Mouse (Mus musculus): ENCODE results near the gene Ptpn21. TPM values are rescaled to one million over a fixed set of nuclear protein-coding genes. Genes with fewer than 3 reads are reported as not detected.

Ptpn21 gene
- polyA plus RNA-seq, 1 experiment from 2014 or later, result 5.1 TPM

DNA sequence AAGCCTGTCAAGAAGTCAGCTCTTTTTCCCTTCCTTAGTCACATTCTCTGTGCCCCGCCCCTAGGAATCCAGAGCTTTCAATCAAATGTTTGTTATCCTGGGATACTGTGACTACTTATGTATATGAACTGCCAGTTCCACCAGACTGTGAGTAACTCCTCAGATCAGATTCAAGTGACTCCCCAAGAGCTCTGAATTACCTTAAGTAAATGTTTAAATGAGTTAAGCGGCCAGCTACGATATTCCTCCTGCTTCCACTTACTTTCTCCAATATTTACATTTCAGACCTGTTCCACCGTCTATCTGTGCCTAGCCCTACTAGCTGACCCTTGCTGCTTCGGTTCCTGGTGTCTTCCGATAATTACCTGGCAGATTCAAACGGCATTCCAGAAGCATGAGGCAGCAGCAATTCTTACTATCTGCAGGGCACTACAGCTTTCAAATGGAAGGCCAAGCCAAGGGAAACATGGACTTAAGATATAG is 23.5 kb downstream of the Ptpn21 start:
- Histone ChIP-seq H3K36me3 (no peaks in the 10 kb centered on the region), H3K4me3 (no peak overlapping the region), H3K9me3 (replicated peaks) (no peaks in the 10 kb centered on the region), H3K27me3 (ENCODE audit: low read depth, poor library complexity, severe bottlenecking) (no peaks in the 10 kb centered on the region), H3K27ac (no peak overlapping the region), H3K4me1 (peaks cover 7% of the 10 kb centered on the region)
- WGBS, result 65% methylated on average over 7 of the region's 7 CpGs
- DNase-seq (ENCODE audit: low spot score), result no peak

DNA sequence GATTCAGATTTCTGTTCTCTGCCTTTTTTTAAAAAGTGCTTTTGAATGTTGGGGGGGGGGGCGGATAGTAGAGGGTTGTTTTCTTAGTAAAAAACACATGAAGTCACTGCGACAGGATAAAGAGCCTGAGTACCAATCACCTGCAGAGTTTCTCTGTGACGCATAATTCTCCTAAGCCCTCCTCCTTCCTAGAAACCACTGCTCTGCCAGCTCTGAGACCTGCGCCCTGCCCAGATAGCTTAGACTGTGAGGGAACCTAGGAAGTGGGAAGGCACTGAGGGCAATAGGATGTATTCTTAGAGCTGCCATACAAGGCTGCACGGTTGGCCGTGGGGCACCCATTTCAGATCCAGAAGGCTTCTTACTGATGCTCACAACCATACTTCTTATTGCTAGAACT is 24.4 kb downstream of the Ptpn21 start:
- H3K36me3 ChIP-seq, result no peaks in the 10 kb centered on the region
- no peak for DNase-seq (ENCODE audit: low spot score)
- no peaks in the 10 kb centered on the region for H3K27me3 ChIP-seq (ENCODE audit: low read depth, poor library complexity, severe bottlenecking)
- H3K9me3 ChIP-seq (replicated peaks), result no peaks in the 10 kb centered on the region
- no peak overlapping the region for H3K4me3 ChIP-seq
- peaks cover 7% of the 10 kb centered on the region for H3K4me1 ChIP-seq
- H3K27ac ChIP-seq, result no peak overlapping the region
- 76% methylated on average over 6 of the region's 6 CpGs for WGBS

DNA sequence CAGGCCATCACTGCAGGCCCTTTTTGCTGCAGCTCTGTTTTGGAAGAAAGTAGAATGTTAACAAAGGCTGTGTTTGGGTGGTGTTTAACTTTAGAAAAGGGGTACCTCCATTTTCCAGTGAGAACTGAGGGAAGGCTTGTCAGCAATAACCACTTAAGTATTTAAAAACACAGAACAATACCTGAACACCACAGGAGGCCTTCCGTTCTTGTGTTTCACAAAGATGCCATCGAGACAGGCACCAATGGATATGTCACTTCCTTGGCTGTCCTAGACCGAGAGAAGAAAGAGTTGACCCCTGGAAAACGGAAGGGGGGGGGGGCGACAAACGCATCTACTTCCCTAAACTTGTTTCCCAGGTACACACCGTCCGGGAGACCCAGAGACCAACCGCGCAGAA is 33.2 kb downstream of the Ptpn21 start:
- Histone ChIP-seq H3K36me3 (peaks cover 40% of the 10 kb centered on the region), H3K27ac (no peak overlapping the region)

GRCm38 (mm10) chr12:98703554-98703953 is 33.7 kb downstream of the Ptpn21 start:
- no peaks in the 10 kb centered on the region for H3K27me3 ChIP-seq (ENCODE audit: low read depth, poor library complexity, severe bottlenecking)
- H3K36me3 ChIP-seq, result peaks cover 44% of the 10 kb centered on the region
- WGBS, result 91% methylated on average over 2 of the region's 2 CpGs
- H3K9me3 ChIP-seq (replicated peaks), result no peaks in the 10 kb centered on the region
- no peaks in the 10 kb centered on the region for H3K4me1 ChIP-seq
- no peak for DNase-seq (ENCODE audit: low spot score)
- no peak overlapping the region for H3K27ac ChIP-seq
- H3K4me3 ChIP-seq, result no peak overlapping the region

More for the DNA sequence above, 33.2 kb downstream of the Ptpn21 start:
- DNase-seq (ENCODE audit: low spot score), result no peak
- Histone ChIP-seq H3K9me3 (replicated peaks) (no peaks in the 10 kb centered on the region), H3K4me1 (no peaks in the 10 kb centered on the region), H3K27me3 (ENCODE audit: low read depth, poor library complexity, severe bottlenecking) (no peaks in the 10 kb centered on the region), H3K4me3 (no peak overlapping the region)
- 91% methylated on average over 10 of the region's 10 CpGs for WGBS

GRCm38 (mm10) chr12:98701564-98701963 is 35.6 kb downstream of the Ptpn21 start:
- H3K4me3 ChIP-seq, result no peak overlapping the region
- H3K27ac ChIP-seq, result no peak overlapping the region
- H3K4me1 ChIP-seq, result no peaks in the 10 kb centered on the region
- DNase-seq (ENCODE audit: low spot score), result no peak
- H3K36me3 ChIP-seq, result peaks cover 44% of the 10 kb centered on the region
- WGBS, result 91% methylated on average over 9 of the region's 9 CpGs
- H3K27me3 ChIP-seq (ENCODE audit: low read depth, poor library complexity, severe bottlenecking), result no peaks in the 10 kb centered on the region
- no peaks in the 10 kb centered on the region for H3K9me3 ChIP-seq (replicated peaks)

DNA sequence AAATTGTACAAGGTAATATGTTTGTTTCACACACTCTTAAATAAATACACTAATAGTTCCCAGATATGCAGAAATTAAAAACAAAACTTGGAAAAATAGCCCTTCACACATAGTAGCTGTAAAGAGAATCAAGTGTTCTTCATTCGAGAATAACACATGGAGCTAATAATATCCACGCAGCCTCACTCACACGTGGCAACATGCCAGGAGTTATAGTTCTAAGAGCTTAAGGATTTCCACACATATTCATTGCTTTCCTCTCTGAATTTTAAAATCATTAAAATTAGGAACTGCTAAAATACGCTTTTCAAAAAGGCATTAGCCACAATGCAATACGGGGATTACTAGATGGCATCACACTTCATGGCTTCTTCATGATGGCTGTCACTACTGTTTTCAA is 40.0 kb downstream of the Ptpn21 start:
- Histone ChIP-seq H3K4me1 (no peaks in the 10 kb centered on the region), H3K27me3 (ENCODE audit: low read depth, poor library complexity, severe bottlenecking) (no peaks in the 10 kb centered on the region), H3K4me3 (no peak overlapping the region), H3K9me3 (replicated peaks) (no peaks in the 10 kb centered on the region), H3K27ac (no peak overlapping the region), H3K36me3 (peaks cover 27% of the 10 kb centered on the region)
- WGBS, result 93% methylated on average over 5 of the region's 5 CpGs
- no peak for DNase-seq (ENCODE audit: low spot score)

DNA sequence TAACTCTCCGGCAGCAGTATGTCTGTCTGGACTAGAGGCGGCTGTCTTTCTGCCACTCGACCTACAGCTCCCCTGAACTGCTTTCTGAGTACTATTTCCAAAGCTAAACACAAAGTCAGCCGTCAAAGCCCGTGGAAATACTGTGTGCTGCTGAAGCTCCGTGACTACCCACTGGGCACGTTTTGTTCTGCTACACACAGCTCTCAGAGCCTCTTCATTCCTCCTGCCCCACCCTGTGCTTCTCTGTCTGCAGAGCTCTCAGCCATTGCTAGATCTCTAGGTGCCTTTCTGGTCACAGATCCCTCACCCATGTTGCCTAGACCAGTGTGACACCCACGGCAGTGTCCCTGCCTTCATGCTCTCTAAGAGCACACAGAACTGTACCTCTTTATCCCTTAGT is 47.0 kb downstream of the Ptpn21 start:
- no peak for DNase-seq (ENCODE audit: low spot score)
- H3K27ac ChIP-seq, result no peak overlapping the region
- WGBS, result 92% methylated on average over 8 of the region's 8 CpGs
- no peak overlapping the region for H3K4me3 ChIP-seq
- H3K27me3 ChIP-seq (ENCODE audit: low read depth, poor library complexity, severe bottlenecking), result no peaks in the 10 kb centered on the region
- H3K36me3 ChIP-seq, result peaks cover 55% of the 10 kb centered on the region
- H3K4me1 ChIP-seq, result no peaks in the 10 kb centered on the region
- H3K9me3 ChIP-seq (replicated peaks), result no peaks in the 10 kb centered on the region

- Histone ChIP-seq H3K9me3 (replicated peaks) (no peaks in the 10 kb centered on the region), H3K27me3 (ENCODE audit: low read depth, poor library complexity, severe bottlenecking) (no peaks in the 10 kb centered on the region), H3K4me3 (no peak overlapping the region), H3K27ac (no peak overlapping the region), H3K36me3 (peaks cover 54% of the 10 kb centered on the region), H3K4me1 (no peaks in the 10 kb centered on the region)
- no peak for DNase-seq (ENCODE audit: low spot score)
- WGBS, result 81% methylated on average over 6 of the region's 6 CpGs
These were observed 53.6 kb downstream of the Ptpn21 start for GRCm38 (mm10) chr12:98683574-98683973.

DNA sequence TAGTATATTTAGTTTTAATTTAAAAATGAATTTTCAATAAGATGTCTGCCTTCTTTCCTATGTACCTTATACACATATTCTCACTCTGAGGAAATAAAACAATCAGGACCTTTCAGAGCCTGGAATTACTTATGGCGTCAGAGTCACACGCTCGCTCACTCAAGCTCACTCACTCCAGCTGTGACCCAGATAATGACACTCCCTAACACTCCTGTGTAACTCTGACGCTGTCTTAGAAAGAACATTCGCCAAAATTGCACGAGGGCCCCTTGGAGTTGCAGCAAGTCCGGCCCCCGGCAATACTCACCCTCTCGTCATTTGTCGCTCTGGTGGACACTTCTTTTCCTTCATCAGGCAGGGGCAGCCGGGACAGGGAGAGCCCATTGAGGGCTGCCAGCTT is 54.0 kb downstream of the Ptpn21 start:
- 82% methylated on average over 11 of the region's 11 CpGs for WGBS
- H3K9me3 ChIP-seq (replicated peaks), result no peaks in the 10 kb centered on the region
- H3K4me3 ChIP-seq, result no peak overlapping the region
- DNase-seq (ENCODE audit: low spot score), result no peak
- no peak overlapping the region for H3K27ac ChIP-seq
- H3K36me3 ChIP-seq, result peaks cover 54% of the 10 kb centered on the region
- no peaks in the 10 kb centered on the region for H3K4me1 ChIP-seq
- H3K27me3 ChIP-seq (ENCODE audit: low read depth, poor library complexity, severe bottlenecking), result no peaks in the 10 kb centered on the region

DNA sequence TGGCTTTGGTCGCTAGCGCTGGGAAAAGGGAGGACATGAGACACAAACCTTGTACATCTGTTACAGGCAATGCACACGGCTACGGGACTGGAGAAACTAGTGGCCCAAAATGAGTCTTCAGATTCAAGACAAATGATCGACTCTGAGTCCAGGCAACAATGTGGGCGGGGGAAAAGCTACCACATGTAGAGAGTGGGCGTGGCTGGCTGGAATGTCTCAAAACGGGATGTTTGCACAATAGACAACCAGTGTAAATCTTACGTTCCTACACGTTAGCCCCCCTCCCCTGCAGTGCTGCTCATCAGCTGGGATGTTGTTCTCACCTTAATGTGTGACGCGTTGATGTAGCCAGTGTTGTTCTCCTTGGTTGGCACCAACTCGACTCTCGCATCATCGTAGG is 55.0 kb downstream of the Ptpn21 start:
- no peaks in the 10 kb centered on the region for H3K9me3 ChIP-seq (replicated peaks)
- H3K27ac ChIP-seq, result no peak overlapping the region
- 91% methylated on average over 15 of the region's 15 CpGs for WGBS
- peaks cover 50% of the 10 kb centered on the region for H3K36me3 ChIP-seq
- no peaks in the 10 kb centered on the region for H3K27me3 ChIP-seq (ENCODE audit: low read depth, poor library complexity, severe bottlenecking)
- H3K4me3 ChIP-seq, result no peak overlapping the region
- no peaks in the 10 kb centered on the region for H3K4me1 ChIP-seq
- no peak for DNase-seq (ENCODE audit: low spot score)

DNA sequence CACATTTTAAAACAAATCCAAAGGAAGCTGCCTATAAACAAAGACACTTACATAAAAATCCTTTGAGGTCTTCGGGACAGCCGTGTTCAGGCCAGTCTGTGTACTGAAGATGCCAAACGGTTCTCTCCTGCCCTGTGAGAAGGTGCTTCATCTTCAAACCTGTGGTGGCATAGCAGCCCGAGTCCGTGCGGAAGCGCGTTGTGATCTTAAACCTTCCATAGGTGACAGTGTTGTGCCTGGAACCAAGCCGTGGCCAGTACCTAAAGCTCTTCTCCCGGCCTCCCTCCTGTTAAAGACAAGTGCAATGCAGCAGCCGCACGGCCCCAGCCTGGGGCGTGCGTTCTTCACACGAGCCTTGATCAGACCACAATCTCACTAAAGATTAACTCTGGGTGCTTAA is 57.3 kb downstream of the Ptpn21 start:
- DNase-seq (ENCODE audit: low spot score), result no peak
- no peaks in the 10 kb centered on the region for H3K4me1 ChIP-seq
- H3K27me3 ChIP-seq (ENCODE audit: low read depth, poor library complexity, severe bottlenecking), result no peaks in the 10 kb centered on the region
- H3K27ac ChIP-seq, result no peak overlapping the region
- H3K4me3 ChIP-seq, result no peak overlapping the region
- H3K9me3 ChIP-seq (replicated peaks), result no peaks in the 10 kb centered on the region
- H3K36me3 ChIP-seq, result peaks cover 44% of the 10 kb centered on the region
- 94% methylated on average over 15 of the region's 15 CpGs for WGBS

DNA sequence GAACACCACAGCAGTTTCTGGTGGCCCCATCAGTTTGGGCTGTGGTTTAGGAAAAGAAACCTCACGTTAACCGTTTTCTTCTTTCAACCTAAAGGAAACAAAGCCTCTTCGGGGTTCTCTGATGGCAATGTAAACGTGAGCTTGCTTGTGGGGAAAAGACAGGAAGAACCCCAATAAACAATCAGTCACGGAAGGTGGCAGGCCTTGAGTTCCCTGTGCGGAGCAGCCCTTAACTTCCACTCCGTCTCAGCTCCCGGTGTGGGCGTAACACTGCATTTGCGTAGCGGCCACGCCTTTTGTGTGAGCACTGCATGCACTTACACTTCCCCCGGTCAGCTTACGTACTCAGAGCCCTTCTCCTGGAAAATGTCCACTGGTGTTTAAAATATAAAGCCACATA is 59.9 kb downstream of the Ptpn21 start:
- Histone ChIP-seq H3K4me3 (no peak overlapping the region), H3K36me3 (peaks cover 40% of the 10 kb centered on the region), H3K4me1 (no peaks in the 10 kb centered on the region), H3K27ac (no peak overlapping the region), H3K27me3 (ENCODE audit: low read depth, poor library complexity, severe bottlenecking) (no peaks in the 10 kb centered on the region), H3K9me3 (replicated peaks) (no peaks in the 10 kb centered on the region)
- peak; percentile 28 for DNase-seq (ENCODE audit: low spot score)
- 54% methylated on average over 14 of the region's 14 CpGs for WGBS

- peak; percentile 20 for DNase-seq (ENCODE audit: low spot score)
- Histone ChIP-seq H3K4me1 (no peaks in the 10 kb centered on the region), H3K4me3 (no peak overlapping the region), H3K36me3 (peaks cover 35% of the 10 kb centered on the region), H3K9me3 (replicated peaks) (no peaks in the 10 kb centered on the region), H3K27ac (no peak overlapping the region), H3K27me3 (ENCODE audit: low read depth, poor library complexity, severe bottlenecking) (no peaks in the 10 kb centered on the region)
- WGBS, result 93% methylated on average over 6 of the region's 6 CpGs
These were observed 60.3 kb downstream of the Ptpn21 start for GRCm38 (mm10) chr12:98676861-98677260.

DNA sequence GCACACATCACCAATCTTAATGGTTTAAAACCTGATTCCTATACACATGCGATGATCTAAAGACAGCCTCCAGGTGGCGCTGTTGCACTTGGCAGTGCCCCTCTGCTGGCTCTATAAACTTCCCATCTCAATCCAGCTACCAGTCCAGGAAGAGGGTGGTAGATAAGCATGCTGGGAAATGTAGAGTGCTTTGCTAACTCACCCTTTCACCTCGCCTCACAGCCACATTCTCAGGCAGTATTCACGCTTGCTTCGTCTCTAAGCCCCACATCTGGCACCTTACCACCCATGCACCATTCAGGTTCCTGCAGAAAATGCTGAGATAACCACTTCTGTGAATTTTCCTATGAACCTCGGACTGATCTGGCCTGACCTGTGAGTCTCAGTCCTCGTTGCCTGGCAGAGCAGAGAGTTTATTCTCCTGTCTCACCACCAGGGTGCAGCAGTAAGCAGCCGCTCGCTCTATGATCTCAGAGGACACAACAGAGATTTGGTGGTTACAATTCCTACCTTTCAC is 62.5 kb downstream of the Ptpn21 start:
- Histone ChIP-seq H3K27me3 (ENCODE audit: low read depth, poor library complexity, severe bottlenecking) (no peaks in the 10 kb centered on the region), H3K9me3 (replicated peaks) (no peaks in the 10 kb centered on the region), H3K4me1 (no peaks in the 10 kb centered on the region), H3K36me3 (peaks cover 27% of the 10 kb centered on the region), H3K4me3 (peak overlapping the region; percentile 39), H3K27ac (no peak overlapping the region)
- DNase-seq (ENCODE audit: low spot score), result peak; percentile 77
- 9% methylated on average over 9 of the region's 9 CpGs for WGBS
